Comparison of ENCODE assay signal across 8 mouse cellular contexts in the genomic region with DNA sequence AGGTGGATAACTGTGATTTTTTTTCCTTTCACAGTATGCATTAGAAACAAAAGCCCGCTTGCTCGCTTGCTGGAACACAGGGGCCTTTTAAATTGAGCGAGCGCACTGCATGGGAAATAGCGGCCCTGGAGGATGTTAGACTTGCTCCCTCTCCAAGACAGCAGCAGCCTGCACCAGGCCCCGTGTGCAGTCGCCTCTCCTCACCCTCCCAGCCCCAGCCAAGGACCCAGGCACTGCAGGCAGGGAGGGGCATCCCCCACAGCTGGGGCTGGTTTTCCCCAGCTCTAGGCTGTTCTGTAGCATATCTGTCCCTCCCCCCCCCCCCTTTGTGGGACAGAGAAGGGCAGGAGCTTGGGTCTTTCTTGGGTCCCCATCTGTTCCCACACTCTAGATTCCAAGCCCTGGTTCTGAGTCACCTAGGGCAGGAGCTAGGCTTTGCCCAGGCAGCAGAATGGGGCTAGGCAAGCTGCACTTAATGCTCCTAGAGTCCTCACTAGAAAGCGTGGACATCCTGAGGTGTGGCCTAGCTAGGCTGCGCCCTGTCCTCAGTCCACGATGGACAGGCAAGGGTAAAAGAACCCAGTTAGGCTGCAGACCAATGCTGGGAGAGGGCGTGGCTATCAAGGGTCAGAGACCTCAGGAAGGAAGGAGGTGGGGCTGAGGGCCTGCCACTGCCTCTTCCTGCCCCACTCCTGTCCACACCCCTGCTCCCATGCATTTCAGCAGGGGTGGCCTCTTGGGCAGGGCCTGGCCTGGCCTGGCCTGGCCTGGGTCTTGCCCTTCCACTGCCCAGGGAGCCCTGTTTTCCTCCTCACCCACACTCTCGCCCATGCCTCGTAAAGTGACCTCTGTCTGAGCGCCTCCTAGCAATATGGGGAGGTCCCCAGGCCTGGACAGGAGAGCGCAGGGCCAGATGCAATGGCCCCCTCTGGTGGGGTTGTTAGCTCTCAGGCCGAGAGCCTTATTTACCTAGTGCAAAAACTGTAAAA.
A peak's percentile ranks its signal among the peaks of the same experiment; 100 is the strongest.
DNase-seq lines count a peak whose midpoint lies in the region; ATAC-seq and TF ChIP-seq lines count a peak whose summit lies in the region.

No protein-coding gene starts in this region.

- peak; percentile 69 for TF ChIP-seq CTCF in hindbrain, postnatal 0 days (IDR thresholded peaks at IDR 0.05; ENCODE audit: low read depth)
- TF ChIP-seq CTCF in midbrain, postnatal 0 days (IDR thresholded peaks at IDR 0.05) = peak; percentile 67

- WGBS in hindbrain, postnatal 0 days = 46% methylated on average over 16 of the region's 16 CpGs
- WGBS in liver, embryonic 12.5 days (ENCODE audit: insufficient replicate concordance) = 35% methylated on average over 16 of the region's 16 CpGs
- 42% methylated on average over 16 of the region's 16 CpGs for WGBS in midbrain, postnatal 0 days

- no peak overlapping the region for H3K4me2 ChIP-seq in hindbrain, postnatal 0 days (ENCODE audit: low read depth, low read length)
- peak overlapping the region; percentile 10; the same call in 1 of the 2 replicates for H3K4me2 ChIP-seq in liver, embryonic 12.5 days
- H3K4me2 ChIP-seq in midbrain, postnatal 0 days (ENCODE audit: low read depth, low read length, poor library complexity, severe bottlenecking) = no peak overlapping the region

- no peaks in the 10 kb centered on the region for H3K27me3 ChIP-seq in hindbrain, postnatal 0 days (ENCODE audit: insufficient read depth, low read length)
- no peaks in the 10 kb centered on the region for H3K27me3 ChIP-seq in liver, embryonic 12.5 days (replicated peaks)
- no peaks in the 10 kb centered on the region for H3K27me3 ChIP-seq in midbrain, postnatal 0 days (ENCODE audit: insufficient read depth, low read length)

- no peaks in the 10 kb centered on the region for H3K4me1 ChIP-seq in hindbrain, postnatal 0 days (ENCODE audit: insufficient read depth, low read length)
- H3K4me1 ChIP-seq in liver, embryonic 12.5 days = peaks cover 20% of the 10 kb centered on the region
- H3K4me1 ChIP-seq in midbrain, postnatal 0 days (ENCODE audit: insufficient read depth, low read length) = no peaks in the 10 kb centered on the region

- H3K36me3 ChIP-seq in hindbrain, postnatal 0 days (ENCODE audit: insufficient read depth, low read length) = peaks cover 17% of the 10 kb centered on the region
- H3K36me3 ChIP-seq in liver, embryonic 12.5 days = peaks cover 22% of the 10 kb centered on the region
- peaks cover 43% of the 10 kb centered on the region for H3K36me3 ChIP-seq in midbrain, postnatal 0 days (ENCODE audit: insufficient read depth, low read length)

- intact Hi-C loops in gastrocnemius, postnatal 14 days (cut with DNase I; ENCODE audit: low total_unique reads) = loop anchor here (5.0 to 10.0 kb wide), 3 partner anchors 82 to 185 kb away; no protein-coding TSS in a partner anchor

- no peak overlapping the region for H3K4me3 ChIP-seq in hindbrain, postnatal 0 days (ENCODE audit: low read length)
- no peak overlapping the region for H3K4me3 ChIP-seq in liver, embryonic 12.5 days
- H3K4me3 ChIP-seq in midbrain, postnatal 0 days (ENCODE audit: low read depth, low read length) = no peak overlapping the region

- ATAC-seq in hindbrain, postnatal 0 days = peak; percentile 51
- peak; percentile 79 for ATAC-seq in liver, embryonic 12.5 days
- ATAC-seq in midbrain, postnatal 0 days (ENCODE audit: low FRiP score) = peak; percentile 17; the same call in 1 of the 2 replicates

- DNase-seq in 3T3-L1 (ENCODE audit: low read depth, low spot score) = peak; percentile 12
- peak; percentile 33 for DNase-seq in adrenal gland, postnatal 25 days
- DNase-seq in gastrocnemius, postnatal 14 days = peak; percentile 58
- peak; percentile 42 for DNase-seq in hindbrain, postnatal 0 days (ENCODE audit: low spot score)
- DNase-seq in midbrain, postnatal 0 days (ENCODE audit: low spot score) = peak; percentile 36
- no peak for DNase-seq in cerebellum, adult 11 months
- no peak for DNase-seq in ovary, postnatal 10 days (ENCODE audit: low spot score)

- no peak overlapping the region for H3K27ac ChIP-seq in hindbrain, postnatal 0 days
- peak overlapping the region; percentile 59 for H3K27ac ChIP-seq in liver, embryonic 12.5 days
- H3K27ac ChIP-seq in midbrain, postnatal 0 days (ENCODE audit: low read depth, low read length) = peak overlapping the region; percentile 27; the same call in 1 of the 2 replicates

- H3K9me3 ChIP-seq in hindbrain, postnatal 0 days (ENCODE audit: low read length) = no peaks in the 10 kb centered on the region
- no peaks in the 10 kb centered on the region for H3K9me3 ChIP-seq in liver, embryonic 12.5 days (replicated peaks)
- no peaks in the 10 kb centered on the region for H3K9me3 ChIP-seq in midbrain, postnatal 0 days (ENCODE audit: low read length)

- H3K9ac ChIP-seq in hindbrain, postnatal 0 days (replicated peaks; ENCODE audit: low read length) = no peak overlapping the region
- no peak overlapping the region for H3K9ac ChIP-seq in liver, embryonic 12.5 days
- no peak overlapping the region for H3K9ac ChIP-seq in midbrain, postnatal 0 days (replicated peaks; ENCODE audit: low read length, poor library complexity, severe bottlenecking)

Comparison
In these comparisons a context has a peak if more than half of its experiments do, and no peak if none do; other contexts are left out.
1. DNase-seq: peak in 3T3-L1 (single experiment), adrenal gland, postnatal 25 days (single experiment), gastrocnemius, postnatal 14 days (single experiment), hindbrain, postnatal 0 days (single experiment) and midbrain, postnatal 0 days (single experiment); none in cerebellum, adult 11 months (single experiment) and ovary, postnatal 10 days (single experiment).
2. ATAC-seq: peak in every context shown above with its lines; median percentile 79 in liver, embryonic 12.5 days; 51 in hindbrain, postnatal 0 days; 17 in midbrain, postnatal 0 days.